Mouse (Mus musculus) urinary bladder, adult 2 months (tissue): Measurements from ENCODE around the gene Oasl2. TPM values are rescaled to one million over a fixed set of nuclear protein-coding genes. Genes with fewer than 3 reads are reported as not detected.
"Not testable (repeated sequence)": the region's sequence is repeated elsewhere in the genome, so short reads cannot be mapped to it uniquely, and the experiment has no call there.

ENCODE experiments used
- DNase-seq: peaks from one replicate; pipeline ENCODE4 v3.0.0; 2022; ENCODE audit warnings: low spot score
- polyA plus RNA-seq: library from polyadenylated mRNA; depleted of rRNA; stranded (reverse); fragments of >200 nt; gene quantifications from 2 replicates; pipeline ENCODE4 v1.2.3, GENCODE M21; 2012

Gene Oasl2
- polyA plus RNA-seq, 1 experiment = 30.2 TPM

GRCm38 (mm10) chr5:114915854-114916253, 19.1 kb downstream of the Oasl2 start:
- DNase-seq = no peak

DNA sequence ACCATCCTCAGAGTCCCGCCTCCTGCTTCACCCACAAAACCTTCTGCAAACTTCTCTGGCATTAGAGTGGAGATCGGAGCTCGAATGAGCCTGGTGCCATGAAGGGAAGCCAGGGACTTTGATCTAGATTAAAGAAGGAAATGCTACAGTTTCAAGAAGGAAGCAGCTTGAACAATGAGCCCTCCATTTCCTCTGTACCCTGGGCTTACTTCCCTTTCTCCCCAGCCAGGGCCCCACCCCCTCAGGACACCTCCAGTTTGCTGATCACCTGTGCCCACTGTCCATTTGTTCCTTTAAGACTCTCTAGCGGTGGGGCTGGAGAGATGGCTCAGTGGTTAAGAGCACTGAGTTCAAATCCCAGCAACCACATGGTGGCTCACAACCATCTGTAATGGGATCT, 20.0 kb downstream of the Oasl2 start:
- DNase-seq = no peak

- not testable (repeated sequence) for DNase-seq
These were observed 20.6 kb downstream of the Oasl2 start for GRCm38 (mm10) chr5:114917357-114917756.

GRCm38 (mm10) chr5:114921551-114922365, 25.0 kb downstream of the Oasl2 start:
- no peak for DNase-seq

GRCm38 (mm10) chr5:114922366-114922731, 25.6 kb downstream of the Oasl2 start:
- no peak for DNase-seq

DNA sequence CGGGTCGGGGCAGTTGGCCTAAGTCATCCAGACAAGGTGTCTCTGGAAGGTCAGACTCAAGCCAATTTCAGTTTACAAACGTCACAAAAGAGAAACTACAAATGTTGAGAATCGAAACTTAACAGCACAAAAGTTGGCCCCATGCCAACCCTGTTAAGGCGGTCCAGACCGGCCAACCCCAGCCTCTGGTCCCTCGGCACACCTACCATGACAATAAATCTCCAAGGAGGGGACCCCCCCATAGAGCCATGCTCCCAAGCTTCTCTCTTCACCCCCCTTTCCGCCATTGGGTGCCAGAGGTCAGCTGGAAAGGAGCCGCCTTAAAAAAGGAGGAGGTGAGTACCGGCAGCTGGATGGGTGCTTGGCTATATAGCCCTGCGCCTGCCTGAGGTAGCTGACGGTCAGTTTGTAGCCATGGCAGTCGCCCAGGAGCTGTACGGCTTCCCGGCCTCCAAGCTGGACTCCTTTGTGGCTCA, 26.3 kb downstream of the Oasl2 start, which contains the start of gene Oasl1:
Oasl1 (plus strand) TSS at position 243 of the 476 bp plus-strand sequence.
- DNase-seq = peak; percentile 40

DNA sequence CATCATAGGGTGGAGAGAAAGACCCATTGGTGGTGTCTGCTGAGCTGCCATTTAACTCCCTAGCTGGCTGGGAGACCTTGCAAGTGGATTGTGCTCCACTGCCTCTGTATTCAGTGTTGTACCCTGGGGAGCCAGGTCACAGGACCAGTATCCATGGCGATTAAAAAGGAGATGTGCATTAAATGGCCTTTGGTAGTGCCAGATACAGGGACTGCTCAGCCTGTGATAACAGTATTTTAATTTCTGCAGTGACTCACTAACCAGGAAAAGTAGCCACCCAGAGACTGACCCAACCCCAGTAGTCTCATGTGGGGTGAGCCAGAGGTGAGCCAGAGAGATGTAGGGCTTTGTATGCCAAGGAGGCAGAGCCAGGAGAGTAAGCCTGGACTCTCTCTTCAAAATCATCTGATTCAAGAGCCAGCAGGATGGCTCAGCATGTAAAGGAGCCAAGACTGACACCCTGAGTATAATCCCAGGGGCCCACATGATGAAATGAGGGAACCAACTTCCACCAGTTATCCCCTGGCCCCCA, 29.5 kb downstream of the Oasl2 start:
- DNase-seq = no peak

DNA sequence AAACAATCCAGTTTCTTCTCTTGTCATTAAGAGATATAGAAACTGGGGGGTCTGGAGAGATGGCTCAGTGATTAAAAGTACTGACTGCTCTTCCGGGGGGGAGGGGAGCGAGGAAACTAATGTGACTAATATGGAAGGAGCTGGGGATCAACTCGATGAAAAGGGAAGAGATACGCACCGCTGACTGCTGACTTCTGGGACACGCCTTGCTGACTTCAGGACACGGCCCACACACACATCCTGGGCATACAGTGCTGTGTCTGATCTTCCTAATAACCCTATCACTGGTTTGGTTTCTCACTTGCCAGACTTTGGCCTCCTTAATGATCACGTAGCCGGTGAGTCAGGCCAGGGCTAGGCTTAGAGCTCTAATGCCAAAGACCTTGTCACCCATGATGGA, 30.0 kb downstream of the Oasl2 start:
- DNase-seq = no peak

DNA sequence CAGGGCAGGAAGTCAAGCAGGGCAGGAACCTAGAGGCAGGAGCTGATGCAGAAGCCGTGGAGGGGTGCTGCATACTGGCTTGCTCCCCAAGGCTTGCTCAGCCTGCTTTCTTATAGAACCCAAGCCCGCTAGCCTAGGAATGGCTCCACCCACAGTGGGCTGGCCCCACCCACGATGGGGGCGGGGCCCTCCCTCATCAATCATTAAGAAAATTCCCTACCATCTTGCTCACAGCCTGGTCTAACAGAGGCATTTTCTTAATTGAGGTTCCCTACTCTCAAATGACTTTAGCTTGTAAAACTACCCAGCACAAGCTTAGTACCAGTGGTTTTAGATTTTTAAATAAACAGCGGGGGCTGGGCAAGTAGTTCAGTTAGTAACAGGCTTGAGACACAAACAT, 34.9 kb downstream of the Oasl2 start:
- no peak for DNase-seq

GRCm38 (mm10) chr5:114933206-114933605, 36.5 kb downstream of the Oasl2 start:
- no peak for DNase-seq

DNA sequence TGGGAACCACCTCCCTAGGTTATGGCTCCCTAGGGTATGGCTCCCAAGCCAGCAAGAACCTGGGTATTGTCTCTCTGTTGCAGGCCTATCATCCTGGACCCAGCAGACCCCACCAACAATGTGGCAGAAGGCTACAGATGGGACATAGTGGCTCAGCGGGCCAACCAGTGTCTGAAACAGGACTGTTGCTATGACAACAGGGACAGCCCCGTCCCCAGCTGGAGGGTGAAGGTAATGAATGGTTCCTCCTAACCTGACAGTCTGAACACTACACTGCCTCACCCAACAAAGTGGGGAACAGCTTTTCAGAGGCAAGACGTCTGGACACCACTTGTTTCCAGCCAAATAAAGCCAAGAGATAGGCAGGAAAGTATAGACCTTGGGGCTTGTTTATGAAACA, 39.1 kb downstream of the Oasl2 start:
- DNase-seq = no peak

GRCm38 (mm10) chr5:114941138-114941537, 44.4 kb downstream of the Oasl2 start:
- DNase-seq = not testable (repeated sequence)

DNA sequence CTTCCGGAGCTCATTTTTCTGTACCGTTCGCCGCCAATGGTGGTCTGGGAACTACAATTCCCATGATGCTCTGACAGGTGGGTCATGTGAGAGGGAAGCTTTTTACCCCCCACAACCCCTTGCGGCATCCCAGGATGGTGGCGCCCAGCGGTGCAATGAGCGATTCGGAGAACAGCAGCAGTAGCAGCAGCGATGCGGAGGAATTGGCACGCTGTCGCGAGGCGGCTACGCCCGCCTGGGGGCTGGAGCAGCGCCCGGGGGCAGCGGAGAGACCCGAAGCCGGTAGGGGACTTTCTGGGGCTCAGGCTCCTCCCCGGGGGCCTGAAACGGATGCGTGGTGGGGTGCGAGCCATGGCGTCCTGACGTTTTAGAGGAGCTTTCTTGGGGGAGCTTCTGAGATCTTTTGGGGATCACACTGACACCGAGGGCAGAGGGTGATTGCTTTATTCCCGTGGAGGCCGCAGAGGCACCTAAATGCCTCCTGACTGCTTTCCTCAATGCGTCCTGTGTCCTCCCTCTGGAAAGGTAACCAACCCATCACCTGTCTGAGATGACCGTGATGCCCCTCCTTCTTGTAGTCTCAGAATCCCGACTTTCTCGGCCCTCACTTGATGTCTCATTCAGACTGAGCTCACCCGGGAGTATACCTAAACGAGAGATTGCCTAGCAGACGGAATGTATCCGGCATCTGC, 45.5 kb downstream of the Oasl2 start, which contains the start of gene 2210016L21Rik:
2210016L21Rik (plus strand) TSS at position 85 of the 692 bp plus-strand sequence.
- peak; percentile 66 for DNase-seq

DNA sequence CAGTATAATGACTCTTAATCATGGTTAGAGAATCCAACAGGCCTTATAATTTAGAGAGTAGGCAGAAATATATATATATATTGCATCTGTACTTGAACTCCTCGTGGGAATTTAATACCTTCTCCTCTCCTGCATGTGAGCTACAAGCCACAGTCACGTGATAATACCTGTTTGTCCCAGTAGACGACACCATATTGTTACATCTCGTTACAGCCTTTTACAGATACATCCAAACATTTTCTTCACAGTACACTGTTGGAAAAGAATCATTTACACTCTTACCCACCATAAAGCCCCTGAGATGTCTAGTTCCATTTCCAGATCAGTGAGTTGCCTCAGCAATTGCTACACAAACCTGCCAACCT, 46.0 kb downstream of the Oasl2 start:
- no peak for DNase-seq

DNA sequence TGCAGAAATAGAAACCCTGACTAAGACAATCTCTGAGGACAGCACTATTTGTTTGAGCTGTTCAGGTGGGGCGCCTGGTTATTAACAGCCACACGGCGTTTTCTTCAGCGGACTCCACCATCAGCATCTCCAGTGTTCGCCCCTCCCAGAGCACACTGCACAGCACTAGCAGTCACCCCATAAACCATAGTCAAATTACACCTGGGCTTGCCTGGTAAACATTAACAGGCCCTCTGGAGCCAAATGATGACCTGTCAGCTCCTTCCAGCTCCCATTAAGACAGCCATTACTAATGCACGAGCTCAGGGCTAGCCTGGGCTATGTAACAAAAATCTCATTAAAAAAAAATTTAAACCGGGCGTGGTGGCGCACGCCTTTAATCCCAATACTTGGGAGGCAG, 48.3 kb downstream of the Oasl2 start:
- DNase-seq = no peak

DNA sequence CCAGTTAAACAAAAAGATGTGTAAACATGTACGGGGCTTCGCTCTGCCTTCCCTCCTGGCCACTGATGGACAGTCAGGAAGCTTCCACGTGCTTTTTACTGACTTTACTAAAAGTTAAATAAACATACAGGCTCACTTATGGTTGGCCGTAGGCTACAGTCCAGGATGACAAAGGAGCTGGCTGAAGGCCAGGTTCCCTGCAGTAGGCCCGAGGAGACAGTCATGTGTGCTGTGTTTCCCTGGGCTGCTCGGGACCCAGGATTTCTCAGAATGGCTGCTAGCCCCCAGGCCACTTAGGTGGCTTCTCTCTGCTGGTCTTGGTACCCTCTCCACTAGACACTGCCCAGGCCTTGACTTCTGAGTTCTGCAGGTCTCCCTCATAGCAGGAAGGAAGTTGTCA, 52.2 kb downstream of the Oasl2 start:
- no peak for DNase-seq

- no peak for DNase-seq
These were observed 52.6 kb downstream of the Oasl2 start for GRCm38 (mm10) chr5:114949316-114949715.

- DNase-seq = no peak
These were observed 53.1 kb downstream of the Oasl2 start for GRCm38 (mm10) chr5:114949812-114950211.

DNA sequence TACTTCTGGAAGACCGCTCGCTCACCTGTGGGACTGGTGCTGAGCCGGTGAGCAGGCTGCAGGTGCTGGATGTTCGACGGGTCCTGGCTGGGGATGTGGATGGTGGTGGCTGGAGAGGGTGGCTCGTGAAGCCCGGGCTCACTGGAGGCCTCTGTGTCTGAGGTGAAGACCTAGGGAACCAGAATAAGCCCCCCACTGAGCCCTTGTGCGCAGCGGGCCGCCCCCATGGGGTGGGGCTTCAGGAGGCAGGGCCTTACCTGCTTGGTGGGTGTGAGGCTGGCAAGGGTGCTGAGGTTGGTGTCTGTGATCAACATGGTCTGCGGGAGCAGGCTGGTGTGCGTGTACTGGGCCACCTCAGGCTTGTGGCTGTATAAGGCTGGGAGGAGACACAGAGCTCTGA, 53.9 kb downstream of the Oasl2 start:
- DNase-seq = no peak

DNA sequence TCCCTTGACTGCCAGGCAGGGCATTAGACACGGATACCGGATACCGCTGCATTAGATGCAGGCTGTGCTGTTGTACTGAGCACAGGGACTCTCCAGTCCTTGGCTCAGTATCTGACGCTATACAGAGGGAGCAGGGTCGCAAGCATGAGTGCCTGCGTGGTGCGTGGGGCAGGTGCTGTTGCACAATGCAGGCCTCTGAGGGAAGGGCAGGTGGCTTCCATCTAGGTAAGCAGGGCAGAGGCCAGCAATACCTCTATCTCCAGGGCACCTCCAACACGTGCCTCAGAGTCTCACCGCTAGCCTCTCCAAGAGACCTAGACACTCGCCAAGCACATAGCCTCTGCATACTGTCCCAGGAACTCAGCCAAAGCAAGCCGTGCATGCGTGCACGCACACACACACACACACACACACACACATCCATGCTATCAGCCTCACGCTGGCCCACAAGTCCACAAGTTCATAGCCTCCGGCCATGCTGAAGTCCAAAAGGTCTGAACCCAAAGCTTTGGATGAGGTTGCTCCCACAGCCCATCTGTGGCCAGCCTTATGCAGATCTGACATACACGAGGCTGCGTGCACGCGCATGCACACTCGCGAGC, 54.6 kb downstream of the Oasl2 start:
- no peak for DNase-seq

GRCm38 (mm10) chr5:114953326-114953725, 56.6 kb downstream of the Oasl2 start:
- DNase-seq = no peak

GRCm38 (mm10) chr5:114958069-114958468, 61.3 kb downstream of the Oasl2 start:
- DNase-seq = no peak
